Mouse (Mus musculus) hindbrain, embryonic 12.5 days (tissue): ENCODE results near the gene Car4. TPM values are rescaled to one million over a fixed set of nuclear protein-coding genes. Genes with fewer than 3 reads are reported as not detected.

Experiments used
- ATAC-seq: fragments of 200-750 bp; cut with Nextera tagmentation; 2 replicates; pipeline ENCODE4 v1.8.0; 2017; ENCODE audit warnings: moderate TSS enrichment; ENCODE audit not compliant: low FRiP score
- H3K27ac ChIP-seq: fragments of 300-500 bp; sonication (generic); 2 replicates; pipeline ENCODE4 v1.5.1; 2016; ENCODE audit warnings: mild to moderate bottlenecking
- H3K27me3 ChIP-seq: fragments of 300-500 bp; sonication (generic); 2 replicates; pipeline ENCODE4 v1.6.1; 2016; ENCODE audit warnings: mild to moderate bottlenecking
- H3K36me3 ChIP-seq: fragments of 300-500 bp; sonication (generic); 2 replicates; pipeline ENCODE4 v1.6.1; 2016; ENCODE audit warnings: mild to moderate bottlenecking
- H3K4me1 ChIP-seq: fragments of 300-500 bp; sonication (generic); 2 replicates; pipeline ENCODE4 v1.6.1; 2016
- H3K4me2 ChIP-seq: fragments of 300-500 bp; sonication (generic); replicated peaks from 2 replicates; pipeline ENCODE4 v1.6.1; 2016; ENCODE audit warnings: mild to moderate bottlenecking
- H3K4me3 ChIP-seq: fragments of 300-500 bp; sonication (generic); 2 replicates; pipeline ENCODE4 v1.5.1; 2016; ENCODE audit warnings: mild to moderate bottlenecking
- H3K9ac ChIP-seq: fragments of 300-500 bp; sonication (generic); 2 replicates; pipeline ENCODE4 v1.6.1; 2016; ENCODE audit warnings: mild to moderate bottlenecking, moderate library complexity
- H3K9me3 ChIP-seq: fragments of 300-500 bp; sonication (generic); replicated peaks from 2 replicates; pipeline ENCODE4 v1.6.1; 2016; ENCODE audit warnings: mild to moderate bottlenecking
- whole genome bisulfite sequencing: fragments of 180-500 bp; shearing (Covaris S2); methylation state at CpG from one replicate; pipeline ENCODE4 v1.1.7; 2016; 5-methylcytosine and 5-hydroxymethylcytosine counted together
- polyA plus RNA-seq: library from polyadenylated mRNA; unstranded; fragments of >200 nt; fragmentation: Nextera tagmentation; extraction: Ambion mirVana; gene quantifications from 2 replicates; pipeline ENCODE4 v1.2.1, GENCODE M21; 2016

Gene Car4
- polyA plus RNA-seq, 1 experiment from 2014 or later, result 3.9 TPM

DNA sequence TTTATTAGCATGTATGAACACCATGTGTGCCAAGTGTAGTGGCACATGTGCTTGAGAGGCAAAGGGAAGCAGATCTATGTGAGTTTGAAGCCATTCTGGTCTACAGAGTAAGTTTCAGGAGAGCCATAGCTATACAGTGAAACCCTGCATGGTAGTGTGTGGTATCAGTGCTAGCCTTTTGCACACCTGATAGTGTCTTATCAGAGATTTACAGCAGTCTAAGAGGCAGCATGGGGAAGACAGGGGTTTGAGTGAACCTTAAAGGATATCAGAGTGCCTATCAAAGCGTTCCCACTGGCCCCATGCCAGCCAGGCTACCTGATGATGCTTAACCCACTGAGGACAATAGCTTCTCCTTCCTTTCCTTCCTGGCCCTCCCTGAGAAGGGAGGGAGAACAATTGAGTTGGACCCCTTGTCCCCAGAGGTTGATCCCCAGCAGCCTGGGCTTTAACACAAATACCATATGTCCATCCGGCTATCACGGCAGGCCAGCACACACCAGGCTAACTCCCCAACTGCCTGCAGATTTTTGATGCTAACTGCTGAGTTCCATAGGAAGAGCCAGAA lies 19.9 kb downstream of the Car4 start:
- no peaks in the 10 kb centered on the region for H3K27me3 ChIP-seq
- no peak overlapping the region for H3K27ac ChIP-seq
- H3K4me2 ChIP-seq, result no peak overlapping the region
- WGBS, result 74% methylated on average over 3 of the region's 3 CpGs
- H3K9ac ChIP-seq, result no peak overlapping the region
- H3K36me3 ChIP-seq, result no peaks in the 10 kb centered on the region
- no peak overlapping the region for H3K4me3 ChIP-seq
- no peak for ATAC-seq
- no peaks in the 10 kb centered on the region for H3K4me1 ChIP-seq
- no peaks in the 10 kb centered on the region for H3K9me3 ChIP-seq

DNA sequence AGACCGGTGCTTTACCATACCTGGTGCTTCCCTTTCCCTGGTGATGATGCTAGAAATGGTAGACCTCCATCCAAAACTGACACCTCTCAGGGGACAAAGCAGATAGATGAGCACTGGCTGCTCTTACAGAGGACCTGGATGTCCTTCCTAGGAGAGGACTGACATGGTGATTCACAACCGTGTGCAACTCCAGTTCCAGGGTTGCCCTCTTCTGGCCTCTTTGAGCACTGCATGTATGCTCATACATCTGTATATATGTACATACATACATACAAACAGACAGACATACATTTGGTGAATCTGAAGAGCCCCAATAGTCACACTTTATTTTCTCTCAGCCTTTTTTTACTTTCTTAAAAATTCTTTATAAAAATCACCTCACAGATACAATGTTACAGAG lies 20.5 kb downstream of the Car4 start:
- Histone ChIP-seq H3K27me3 (no peaks in the 10 kb centered on the region), H3K4me1 (no peaks in the 10 kb centered on the region), H3K9me3 (no peaks in the 10 kb centered on the region), H3K4me3 (no peak overlapping the region), H3K9ac (no peak overlapping the region), H3K4me2 (no peak overlapping the region), H3K27ac (no peak overlapping the region), H3K36me3 (no peaks in the 10 kb centered on the region)
- 52% methylated on average over 2 of the region's 2 CpGs for WGBS
- no peak for ATAC-seq

DNA sequence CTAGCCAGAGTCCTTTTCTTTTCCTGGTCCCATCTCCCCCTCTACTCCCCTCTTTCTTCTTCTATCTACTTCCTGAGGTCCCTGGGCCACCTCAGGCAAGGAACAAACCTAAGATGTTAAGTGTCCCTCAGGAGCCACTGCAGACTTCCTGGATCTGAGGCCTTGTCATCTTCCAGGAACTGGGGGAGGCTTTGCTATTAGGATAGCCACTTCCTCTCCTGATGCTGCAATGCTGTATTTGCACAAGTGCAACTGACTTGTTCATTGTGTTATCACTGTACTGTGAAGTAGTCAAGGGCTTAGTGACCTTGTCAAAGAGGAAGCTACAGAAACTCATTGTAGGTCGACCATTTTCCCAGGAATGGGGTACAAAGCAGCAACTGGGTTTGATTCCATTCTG lies 21.8 kb downstream of the Car4 start:
- no peak overlapping the region for H3K4me3 ChIP-seq
- H3K36me3 ChIP-seq, result no peaks in the 10 kb centered on the region; the same call in 1 of the 2 replicates
- no peak overlapping the region for H3K27ac ChIP-seq
- H3K9me3 ChIP-seq, result no peaks in the 10 kb centered on the region
- no peaks in the 10 kb centered on the region for H3K27me3 ChIP-seq
- ATAC-seq, result no peak
- 54% methylated on average over 1 of the region's 1 CpGs for WGBS
- H3K4me2 ChIP-seq, result no peak overlapping the region
- no peak overlapping the region for H3K9ac ChIP-seq
- H3K4me1 ChIP-seq, result no peaks in the 10 kb centered on the region

- H3K36me3 ChIP-seq, result peaks cover 5% of the 10 kb centered on the region
- no peaks in the 10 kb centered on the region for H3K27me3 ChIP-seq
- no peak overlapping the region for H3K4me2 ChIP-seq
- H3K9me3 ChIP-seq, result no peaks in the 10 kb centered on the region
- H3K4me1 ChIP-seq, result no peaks in the 10 kb centered on the region
- 85% methylated on average over 2 of the region's 2 CpGs for WGBS
- H3K9ac ChIP-seq, result no peak overlapping the region
- ATAC-seq, result no peak
- H3K4me3 ChIP-seq, result no peak overlapping the region
- no peak overlapping the region for H3K27ac ChIP-seq
Measured at GRCm38 (mm10) chr11:84980697-84981096, 23.1 kb downstream of the Car4 start.

- peaks cover 24% of the 10 kb centered on the region for H3K36me3 ChIP-seq
- 85% methylated on average over 6 of the region's 6 CpGs for WGBS
- no peak for ATAC-seq
Measured at GRCm38 (mm10) chr11:84985421-84985820, 27.8 kb downstream of the Car4 start.

DNA sequence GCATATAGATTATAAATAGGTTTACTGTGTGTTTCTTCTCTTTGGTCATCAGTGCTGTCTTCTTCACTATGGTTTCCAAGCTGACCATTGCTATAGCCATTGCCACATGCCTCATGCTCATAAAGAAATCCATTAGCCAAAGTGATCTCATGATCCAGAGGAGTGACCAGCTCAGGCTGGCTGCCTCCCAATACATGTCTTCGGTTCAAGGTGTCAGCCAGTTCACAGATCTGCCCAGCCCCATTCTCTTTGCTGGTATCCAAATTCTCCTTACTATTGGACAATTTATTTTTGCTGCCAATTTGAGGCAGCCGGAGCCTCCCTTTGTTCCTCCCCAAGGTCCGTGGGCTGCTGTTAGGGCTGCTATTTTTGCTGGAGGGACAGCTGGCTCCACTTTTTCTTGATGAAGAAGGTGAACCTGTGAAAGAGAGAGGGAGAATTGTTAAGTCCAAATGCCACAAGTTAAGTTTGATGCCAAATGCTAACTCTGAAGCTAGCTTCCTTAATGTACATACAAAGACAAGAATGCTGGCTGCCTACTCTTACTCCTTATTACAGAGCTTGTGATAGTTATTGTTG lies 30.8 kb downstream of the Car4 start:
- no peak overlapping the region for H3K27ac ChIP-seq
- no peaks in the 10 kb centered on the region for H3K27me3 ChIP-seq
- H3K4me1 ChIP-seq, result no peaks in the 10 kb centered on the region
- peaks cover 48% of the 10 kb centered on the region for H3K36me3 ChIP-seq
- WGBS, result 88% methylated on average over 3 of the region's 3 CpGs
- H3K9me3 ChIP-seq, result no peaks in the 10 kb centered on the region
- no peak overlapping the region for H3K4me3 ChIP-seq
- H3K9ac ChIP-seq, result no peak overlapping the region
- ATAC-seq, result no peak
- H3K4me2 ChIP-seq, result no peak overlapping the region

More at GRCm38 (mm10) chr11:84985421-84985820, 27.8 kb downstream of the Car4 start:
- H3K27me3 ChIP-seq, result no peaks in the 10 kb centered on the region
- no peak overlapping the region for H3K4me3 ChIP-seq
- no peaks in the 10 kb centered on the region for H3K4me1 ChIP-seq
- H3K4me2 ChIP-seq, result no peak overlapping the region
- no peaks in the 10 kb centered on the region for H3K9me3 ChIP-seq
- no peak overlapping the region for H3K9ac ChIP-seq
- H3K27ac ChIP-seq, result no peak overlapping the region

DNA sequence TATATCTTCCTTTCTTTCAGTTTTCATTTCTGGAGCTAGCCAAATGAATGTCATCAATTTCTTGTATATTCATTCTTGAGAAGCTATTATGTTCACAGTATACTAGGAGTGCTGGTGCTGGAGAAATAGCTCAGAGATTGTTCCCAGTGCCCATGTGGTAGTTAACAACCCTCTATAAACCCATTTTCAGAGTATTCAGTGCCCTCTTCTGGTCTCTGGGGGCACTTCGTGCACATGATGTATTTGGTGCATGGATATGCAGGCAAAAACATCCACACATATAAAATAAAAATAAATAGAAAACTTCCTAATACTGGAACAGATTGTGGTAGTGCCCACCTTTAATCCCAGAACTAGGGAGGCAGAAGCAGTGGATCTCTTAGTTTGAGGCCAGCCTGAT lies 35.4 kb downstream of the Car4 start:
- H3K4me1 ChIP-seq, result no peaks in the 10 kb centered on the region
- no peak overlapping the region for H3K9ac ChIP-seq
- H3K27me3 ChIP-seq, result no peaks in the 10 kb centered on the region
- H3K36me3 ChIP-seq, result peaks cover 60% of the 10 kb centered on the region
- no peak for ATAC-seq
- no peak overlapping the region for H3K4me3 ChIP-seq
- WGBS, result 88% methylated on average over 1 of the region's 1 CpGs
- H3K9me3 ChIP-seq, result no peaks in the 10 kb centered on the region
- no peak overlapping the region for H3K27ac ChIP-seq
- H3K4me2 ChIP-seq, result no peak overlapping the region

DNA sequence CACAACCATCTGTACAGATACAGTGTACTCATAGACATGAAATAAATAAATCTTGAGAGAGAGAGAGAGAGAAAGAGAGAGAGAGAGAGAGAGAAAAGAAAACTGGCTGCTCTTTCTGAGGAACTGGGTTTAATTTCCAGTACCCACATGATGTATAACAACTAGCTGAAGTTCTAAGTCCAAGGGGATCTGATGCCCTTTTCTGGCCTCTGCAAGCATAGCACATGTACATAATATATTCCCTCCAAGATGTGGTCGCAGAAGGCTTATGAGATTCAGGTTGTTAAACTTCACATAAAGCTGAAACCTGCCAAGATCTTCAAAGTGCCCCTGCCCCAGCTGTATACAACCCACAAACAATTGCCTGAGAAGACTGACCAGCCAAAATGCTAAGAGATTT lies 37.7 kb downstream of the Car4 start:
- peaks cover 55% of the 10 kb centered on the region for H3K36me3 ChIP-seq

DNA sequence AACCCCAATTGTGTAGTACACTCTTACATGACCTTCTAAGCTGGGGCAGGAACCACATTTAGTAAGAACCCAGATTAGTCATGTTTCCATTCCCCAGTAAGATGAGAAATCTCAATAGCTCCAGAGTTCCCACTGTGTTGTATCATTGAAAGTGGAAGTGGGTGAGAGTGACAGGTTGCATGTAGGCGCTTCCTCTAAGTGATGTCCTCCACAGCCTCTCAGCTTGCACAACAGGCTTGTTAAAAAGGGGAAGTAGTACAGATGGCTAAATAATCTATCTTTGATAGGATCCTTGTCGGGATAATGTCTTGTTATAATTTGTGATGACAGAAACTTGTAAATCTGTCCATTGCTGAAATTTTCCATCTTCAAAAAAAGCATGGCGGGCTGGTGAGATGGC lies 46.0 kb downstream of the Car4 start:
- no peaks in the 10 kb centered on the region for H3K9me3 ChIP-seq
- ATAC-seq, result no peak
- H3K4me2 ChIP-seq, result no peak overlapping the region
- no peaks in the 10 kb centered on the region for H3K4me1 ChIP-seq
- no peak overlapping the region for H3K27ac ChIP-seq
- H3K36me3 ChIP-seq, result peaks cover 36% of the 10 kb centered on the region
- H3K27me3 ChIP-seq, result no peaks in the 10 kb centered on the region
- H3K4me3 ChIP-seq, result no peak overlapping the region
- 97% methylated on average over 3 of the region's 3 CpGs for WGBS
- no peak overlapping the region for H3K9ac ChIP-seq

More for the DNA sequence above, 37.7 kb downstream of the Car4 start:
- Histone ChIP-seq H3K4me2 (no peak overlapping the region), H3K9me3 (no peaks in the 10 kb centered on the region), H3K27ac (no peak overlapping the region), H3K4me3 (no peak overlapping the region), H3K27me3 (no peaks in the 10 kb centered on the region), H3K9ac (no peak overlapping the region), H3K4me1 (no peaks in the 10 kb centered on the region)
- WGBS, result 89% methylated on average over 1 of the region's 1 CpGs
- no peak for ATAC-seq

DNA sequence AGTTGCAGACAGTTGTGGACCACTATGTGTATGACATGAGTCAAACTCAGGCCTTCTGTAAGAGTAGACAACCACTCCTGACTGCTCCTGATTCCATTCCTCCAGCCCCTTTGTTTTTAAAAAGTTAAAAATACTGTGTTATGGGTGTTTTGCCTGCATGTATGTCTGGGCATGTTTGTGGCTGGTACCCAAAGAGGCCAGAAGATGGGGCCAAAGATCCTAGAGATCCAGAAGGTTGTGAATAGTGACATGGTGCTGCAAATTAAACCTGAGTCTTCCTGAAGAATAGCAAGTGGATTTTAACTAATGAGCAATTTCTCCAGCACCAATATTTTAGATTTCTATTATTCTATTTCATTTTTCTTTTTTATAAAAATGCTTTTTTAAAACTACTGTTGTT lies 55.5 kb downstream of the Car4 start:
- Histone ChIP-seq H3K4me1 (no peaks in the 10 kb centered on the region), H3K4me2 (no peak overlapping the region), H3K27ac (no peak overlapping the region), H3K9ac (no peak overlapping the region), H3K36me3 (peaks cover 41% of the 10 kb centered on the region), H3K27me3 (no peaks in the 10 kb centered on the region), H3K9me3 (no peaks in the 10 kb centered on the region), H3K4me3 (no peak overlapping the region)
- ATAC-seq, result no peak

Other genes with a start within 250 kb of the Car4 start
- 7.9 and 11.0 TPM in 2 replicates for gene Mrm1, start 138.3 kb upstream of the Car4 start, polyA plus RNA-seq
- gene Dhrs11, start 128.8 kb upstream of the Car4 start, polyA plus RNA-seq, result 9.1 and 11.4 TPM in 2 replicates
- 76.1 and 85.0 TPM in 2 replicates for gene Ggnbp2, start 87.0 kb upstream of the Car4 start, polyA plus RNA-seq
- gene Myo19, start 77.6 kb upstream of the Car4 start, polyA plus RNA-seq, result 8.8 and 9.3 TPM in 2 replicates
- gene Pigw, start 77.5 kb upstream of the Car4 start, polyA plus RNA-seq, result 2.6 and 2.7 TPM in 2 replicates
- gene Znhit3, start 41.4 kb upstream of the Car4 start, polyA plus RNA-seq, result 55.4 and 56.4 TPM in 2 replicates
- 9.7 and 11.4 TPM in 2 replicates for gene Usp32, start 182.4 kb downstream of the Car4 start, polyA plus RNA-seq
- 0.48 and 0.77 TPM in 2 replicates for gene 1700125H20Rik, start 212.6 kb downstream of the Car4 start, polyA plus RNA-seq